Mouse (Mus musculus) ES-Bruce4 (cell line): ENCODE data around the gene Teddm2.

ENCODE experiments used
- CTCF ChIP-seq: IDR thresholded peaks from one replicate; pipeline ENCODE4 v1.8.1; 2011; ENCODE audit warnings: low read depth, low read length
- POLR2A ChIP-seq: IDR thresholded peaks from one replicate; pipeline ENCODE4 v1.8.1; 2011; ENCODE audit warnings: low read length; ENCODE audit not compliant: insufficient read depth

DNA sequence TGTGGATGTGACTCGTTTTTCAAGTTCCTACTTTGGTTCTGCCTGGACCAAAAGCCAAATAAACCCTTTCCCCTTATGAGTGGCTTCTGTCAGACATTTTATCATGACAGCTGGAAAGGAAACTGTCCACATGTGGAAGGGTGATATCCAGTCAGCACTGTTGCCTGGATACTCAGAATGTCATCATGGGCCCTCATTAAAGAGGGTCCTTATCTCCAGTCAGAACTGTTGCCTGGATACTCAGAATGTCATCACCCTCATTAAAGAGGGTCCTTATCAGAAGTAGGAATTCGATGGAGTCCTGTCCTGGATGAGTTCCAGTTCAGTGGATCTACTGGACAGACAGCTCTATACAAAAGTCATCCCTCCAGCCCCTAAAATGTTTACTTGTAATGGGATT, 85.8 kb downstream of the Teddm2 start:
- no peak for TF ChIP-seq CTCF
- no peak for TF ChIP-seq POLR2A
